Mouse (Mus musculus): ENCODE results near the gene Id1.

DNA sequence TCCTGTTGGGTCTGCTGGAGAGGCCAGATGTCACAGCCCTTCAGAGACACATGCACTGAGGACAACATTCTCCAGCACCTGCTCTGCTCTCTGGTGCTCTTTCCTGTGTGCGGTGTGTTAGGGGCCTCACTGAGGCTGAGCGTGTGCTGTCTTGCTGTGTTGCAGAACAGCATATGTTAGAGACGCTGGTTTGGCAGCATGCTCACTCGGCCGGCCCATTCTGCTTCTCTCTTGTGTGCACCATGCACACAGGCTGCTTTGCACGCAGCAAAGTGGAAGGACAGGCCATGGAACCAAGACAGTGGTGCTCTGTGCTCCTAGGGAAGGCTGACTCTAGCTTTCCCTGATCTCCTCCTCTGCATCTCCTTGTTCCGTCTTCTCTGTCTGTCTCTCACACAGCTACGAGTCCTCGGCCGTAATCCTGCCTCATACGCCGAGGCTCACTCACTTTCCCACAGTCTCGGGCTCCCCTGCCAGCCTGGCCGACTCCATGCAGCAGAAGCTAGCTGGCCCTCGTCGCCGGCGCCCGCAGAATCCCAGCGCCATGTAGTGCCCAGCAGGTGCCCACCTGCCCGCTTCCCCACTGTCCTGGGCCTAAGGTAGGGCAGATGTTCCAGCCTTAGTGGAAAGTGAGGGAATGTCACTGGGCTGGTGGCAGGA is 32.3 kb upstream of the Id1 start:
- TF ChIP-seq ZC3H11A (IDR thresholded peaks at IDR 0.05; ENCODE audit: borderline replicate concordance, low read depth, low read length) (no peak), HCFC1 (IDR thresholded peaks at IDR 0.05; ENCODE audit: borderline replicate concordance, insufficient read depth, low read length) (no peak)
